Mouse (Mus musculus): ENCODE measurements at regions not wholly inside any gene's neighbourhood (a gene's known extent, or its start where the extent isn't known, plus 50 kb on each side); places are given as distances from the start of the nearest gene placed in this dataset.
"Not testable (repeated sequence)": the region's sequence is repeated elsewhere in the genome, so short reads cannot be mapped to it uniquely, and the experiment has no call there.

DNA sequence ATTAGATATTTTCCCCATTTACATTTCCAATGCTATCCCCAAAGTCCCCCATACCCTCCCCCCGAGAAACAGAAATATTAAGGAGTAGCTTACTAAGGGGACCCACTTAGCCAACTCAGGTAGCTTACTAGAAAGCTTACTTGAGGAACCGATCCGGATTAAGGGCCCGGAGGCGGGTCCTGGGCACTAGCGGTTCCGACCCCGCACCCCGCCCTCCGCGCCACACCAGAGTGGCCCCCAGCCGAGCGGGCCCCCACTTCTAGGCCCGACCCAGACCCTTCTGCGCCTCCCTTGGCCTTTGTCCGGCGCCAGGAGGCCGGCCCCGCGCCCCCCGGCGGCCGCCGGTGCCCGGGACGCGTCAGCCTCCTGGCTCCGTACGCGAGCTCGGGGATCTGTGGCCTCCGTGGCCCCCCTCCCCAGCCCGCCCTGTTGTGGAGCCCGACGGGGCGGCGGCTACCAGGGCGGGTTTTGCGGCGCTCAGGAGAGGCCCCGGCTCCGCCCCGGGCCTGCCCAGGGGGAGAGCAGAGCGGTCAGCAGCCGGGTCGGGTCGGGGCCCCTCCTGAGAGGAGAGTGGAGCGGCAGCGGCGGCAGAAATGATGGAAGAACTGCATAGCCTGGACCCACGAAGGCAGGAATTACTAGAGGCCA lies 106.5 kb downstream of the Zfp600 start:
- WGBS, result 8% methylated on average over 46 of the region's 51 CpGs
- H3K27me3 ChIP-seq (replicated peaks); H3K4me1 ChIP-seq; H3K9me3 ChIP-seq; H3K27ac ChIP-seq; H3K36me3 ChIP-seq: not testable (repeated sequence)
- peak overlapping the region; percentile 28 for H3K4me3 ChIP-seq
- H3K9ac ChIP-seq, result peak overlapping the region; percentile 33; the same call in 1 of the 2 replicates
- ATAC-seq (ENCODE audit: low FRiP score, low read depth), result peak; percentile 95
- H3K4me2 ChIP-seq (replicated peaks), result peak overlapping the region; percentile 52

DNA sequence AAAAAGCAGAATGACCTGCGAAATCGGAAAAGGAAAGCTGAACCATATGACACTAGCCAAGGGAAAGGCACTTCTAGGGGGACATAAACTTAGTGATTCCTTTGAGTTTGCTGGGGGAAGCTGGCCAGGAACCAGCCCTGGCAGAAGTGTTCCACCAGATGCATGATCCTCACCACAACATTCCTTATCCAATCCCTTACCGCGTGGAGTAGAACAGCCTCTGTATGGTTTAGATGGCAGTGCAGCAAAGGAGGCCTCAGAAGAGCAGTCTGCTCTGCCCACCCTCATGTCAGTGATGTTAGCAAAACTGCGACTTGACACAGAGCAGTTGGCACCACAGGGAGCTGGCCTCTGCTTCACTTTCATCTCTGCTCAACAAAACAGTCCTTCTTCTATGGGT lies 107.2 kb downstream of the Zfp600 start:
- not testable (repeated sequence) for H3K9me3 ChIP-seq; H3K4me2 ChIP-seq (replicated peaks); H3K27me3 ChIP-seq (replicated peaks); H3K27ac ChIP-seq; H3K36me3 ChIP-seq; H3K9ac ChIP-seq; H3K4me1 ChIP-seq; H3K4me3 ChIP-seq; ATAC-seq (ENCODE audit: low FRiP score, low read depth)
- WGBS, result 44% methylated on average over 2 of the region's 5 CpGs

DNA sequence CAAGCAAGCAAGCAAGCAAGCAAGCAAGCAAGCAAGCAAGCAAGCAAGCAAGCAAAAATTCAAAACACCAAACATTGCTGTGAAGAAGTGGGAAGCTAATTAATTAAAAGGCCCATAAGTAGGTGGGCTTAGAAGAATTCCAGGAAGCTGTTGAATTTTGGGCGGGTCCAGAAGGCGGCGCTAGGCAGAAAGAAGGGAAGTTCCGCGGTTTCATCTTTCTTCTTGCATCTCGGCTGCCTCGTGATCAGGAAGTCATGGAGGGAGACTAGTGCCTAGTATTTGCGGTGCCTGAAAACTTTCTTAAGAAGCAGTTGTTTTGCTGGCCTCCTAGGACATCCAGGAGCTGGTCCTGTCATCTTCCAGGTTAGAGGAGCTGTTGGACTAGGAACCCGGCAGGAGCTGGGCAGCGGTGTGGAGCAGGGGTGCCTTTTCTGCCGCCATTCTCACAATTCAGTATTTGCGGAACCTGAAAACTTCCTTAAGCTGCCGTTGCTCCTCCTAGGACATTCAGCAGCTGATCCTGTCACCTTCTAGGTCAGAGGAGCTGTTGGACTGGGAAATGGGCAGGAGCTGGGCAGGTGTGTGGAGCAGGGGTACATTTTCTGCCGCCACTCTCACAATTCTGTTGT lies 113.6 kb downstream of the Zfp600 start:
- not testable (repeated sequence) for H3K4me2 ChIP-seq (replicated peaks); H3K4me1 ChIP-seq; H3K27ac ChIP-seq; H3K9me3 ChIP-seq; H3K4me3 ChIP-seq; H3K27me3 ChIP-seq (replicated peaks); H3K9ac ChIP-seq; H3K36me3 ChIP-seq; ATAC-seq (ENCODE audit: low FRiP score, low read depth)
- no CpG with 5 or more reads among the region's 14 CpGs for WGBS
